In genomic region chr8:126064587-126065145, GRCm38 (mm10) we compare ENCODE assay signal across 21 mouse cellular contexts.
DNase-seq lines count a peak whose midpoint lies in the region; ATAC-seq and TF ChIP-seq lines count a peak whose summit lies in the region.
"Had no signal": no experiment of that assay in that cellular context is flagged by ENCODE, and none has a peak within 500 bp of the region (broad histone marks: within the 10 kb centered on the region; RNA-seq: fewer than 3 reads in every experiment).

No protein-coding gene starts in this region.

- no peak for DNase-seq in hindbrain, embryonic 10.5 days (ENCODE audit: low spot score)
- no peak for DNase-seq in hindbrain, embryonic 11.5 days (ENCODE audit: low spot score)
- DNase-seq in lung, embryonic 14.5 days: peak; percentile 58
- DNase-seq in lung, postnatal 25 days (ENCODE audit: low spot score): no peak
- no peak for DNase-seq in embryo, embryonic 10.5 days (ENCODE audit: low spot score)
- DNase-seq: adrenal gland, adult 2 months; gastrocnemius, adult 2 months; kidney, adult 11 months; kidney, postnatal 36 days; liver, postnatal 0 days; right cerebral cortex, postnatal 25 days; spleen, adult 18-20 months had no signal

- 52% methylated on average over 8 of the region's 8 CpGs for WGBS in hindbrain, embryonic 10.5 days
- WGBS in hindbrain, embryonic 11.5 days: 44% methylated on average over 8 of the region's 8 CpGs
- WGBS in lung, embryonic 14.5 days: 29% methylated on average over 8 of the region's 8 CpGs
- 27% methylated on average over 8 of the region's 8 CpGs for WGBS in hindbrain, embryonic 13.5 days
- 19% methylated on average over 8 of the region's 8 CpGs for WGBS in hindbrain, embryonic 15.5 days

- ATAC-seq in hindbrain, embryonic 11.5 days (ENCODE audit: low FRiP score): no peak
- 0 out of 2 replicates have a peak, but pooled peaks have one; percentile 15 for ATAC-seq in lung, embryonic 14.5 days (ENCODE audit: insufficient read depth)
- ATAC-seq in hindbrain, embryonic 13.5 days (ENCODE audit: low FRiP score): no peak
- ATAC-seq in hindbrain, embryonic 15.5 days (ENCODE audit: low FRiP score, low read depth): no peak
- ATAC-seq: liver, postnatal 0 days; midbrain, embryonic 16.5 days had no signal

- no peak overlapping the region for H3K4me2 ChIP-seq in hindbrain, embryonic 11.5 days (replicated peaks; ENCODE audit: low read depth, low read length)
- H3K4me2 ChIP-seq in lung, embryonic 14.5 days: no peak overlapping the region
- no peak overlapping the region for H3K4me2 ChIP-seq in hindbrain, embryonic 13.5 days
- no peak overlapping the region for H3K4me2 ChIP-seq in hindbrain, embryonic 15.5 days
- H3K4me2 ChIP-seq: embryonic facial prominence, embryonic 12.5 days; limb, embryonic 12.5 days; liver, embryonic 11.5 days had no signal

- peaks cover 5% of the 10 kb centered on the region; the same call in 1 of the 2 replicates for H3K27me3 ChIP-seq in hindbrain, embryonic 10.5 days (ENCODE audit: insufficient read depth, poor library complexity, severe bottlenecking)
- H3K27me3 ChIP-seq in hindbrain, embryonic 11.5 days (ENCODE audit: control insufficient read depth, insufficient read depth, low read length): no peaks in the 10 kb centered on the region
- no peaks in the 10 kb centered on the region for H3K27me3 ChIP-seq in lung, embryonic 14.5 days (ENCODE audit: insufficient read depth, low read length)
- peaks cover 7% of the 10 kb centered on the region; the same call in 1 of the 2 replicates for H3K27me3 ChIP-seq in hindbrain, embryonic 13.5 days
- H3K27me3 ChIP-seq in hindbrain, embryonic 15.5 days: no peaks in the 10 kb centered on the region
- H3K27me3 ChIP-seq: embryonic facial prominence, embryonic 12.5 days; limb, embryonic 12.5 days had no signal

- no peak for TF ChIP-seq CTCF in lung, embryonic 14.5 days (IDR thresholded peaks at IDR 0.05; ENCODE audit: low read depth)

- H3K4me1 ChIP-seq in hindbrain, embryonic 10.5 days (replicated peaks): 0 out of 2 replicates have a peak, but pooled peaks cover 3% of the 10 kb centered on the region
- H3K4me1 ChIP-seq in hindbrain, embryonic 11.5 days (replicated peaks; ENCODE audit: control insufficient read depth, insufficient read depth, low read length): no peaks in the 10 kb centered on the region
- H3K4me1 ChIP-seq in lung, embryonic 14.5 days (ENCODE audit: insufficient read depth): no peaks in the 10 kb centered on the region
- H3K4me1 ChIP-seq in hindbrain, embryonic 13.5 days (replicated peaks): peaks cover 21% of the 10 kb centered on the region
- H3K4me1 ChIP-seq in hindbrain, embryonic 15.5 days (replicated peaks): peaks cover 18% of the 10 kb centered on the region
- H3K4me1 ChIP-seq: embryonic facial prominence, embryonic 12.5 days; heart, embryonic 10.5 days; limb, embryonic 12.5 days had no signal

- no peak overlapping the region for H3K4me3 ChIP-seq in hindbrain, embryonic 10.5 days
- H3K4me3 ChIP-seq in hindbrain, embryonic 11.5 days (ENCODE audit: low read depth, low read length): no peak overlapping the region
- no peak overlapping the region for H3K4me3 ChIP-seq in lung, embryonic 14.5 days (ENCODE audit: low read depth, low read length)
- H3K4me3 ChIP-seq in hindbrain, embryonic 13.5 days: no peak overlapping the region
- H3K4me3 ChIP-seq in hindbrain, embryonic 15.5 days: no peak overlapping the region
- H3K4me3 ChIP-seq: embryonic facial prominence, embryonic 12.5 days; gastrocnemius, adult 2 months; heart, embryonic 10.5 days; limb, embryonic 12.5 days; myocyte had no signal

- H3K9ac ChIP-seq in hindbrain, embryonic 11.5 days (ENCODE audit: low read depth, low read length): no peak overlapping the region
- no peak overlapping the region for H3K9ac ChIP-seq in lung, embryonic 14.5 days
- H3K9ac ChIP-seq in hindbrain, embryonic 13.5 days: no peak overlapping the region
- no peak overlapping the region for H3K9ac ChIP-seq in hindbrain, embryonic 15.5 days
- H3K9ac ChIP-seq: embryonic facial prominence, embryonic 12.5 days; limb, embryonic 12.5 days; liver, postnatal 0 days had no signal

- no peaks in the 10 kb centered on the region for H3K9me3 ChIP-seq in hindbrain, embryonic 10.5 days
- H3K9me3 ChIP-seq in hindbrain, embryonic 11.5 days (ENCODE audit: control insufficient read depth, low read length): no peaks in the 10 kb centered on the region
- no peaks in the 10 kb centered on the region for H3K9me3 ChIP-seq in lung, embryonic 14.5 days (ENCODE audit: low read depth, low read length)
- no peaks in the 10 kb centered on the region for H3K9me3 ChIP-seq in hindbrain, embryonic 13.5 days
- H3K9me3 ChIP-seq in hindbrain, embryonic 15.5 days: no peaks in the 10 kb centered on the region
- H3K9me3 ChIP-seq: embryonic facial prominence, embryonic 12.5 days; heart, embryonic 10.5 days; limb, embryonic 12.5 days had no signal

- 0 out of 2 replicates have a peak overlapping the region, but pooled peaks have one; percentile 16 for H3K27ac ChIP-seq in hindbrain, embryonic 10.5 days
- H3K27ac ChIP-seq in hindbrain, embryonic 11.5 days (ENCODE audit: low read depth, low read length): no peak overlapping the region
- peak overlapping the region; percentile 74 for H3K27ac ChIP-seq in lung, embryonic 14.5 days (ENCODE audit: low read depth)
- H3K27ac ChIP-seq in hindbrain, embryonic 13.5 days: peak overlapping the region; percentile 13; the same call in 1 of the 2 replicates
- 0 out of 2 replicates have a peak overlapping the region, but pooled peaks have one; percentile 46 for H3K27ac ChIP-seq in hindbrain, embryonic 15.5 days (replicated peaks)
- H3K27ac ChIP-seq: embryonic facial prominence, embryonic 12.5 days; gastrocnemius, adult 2 months; heart, embryonic 10.5 days; limb, embryonic 12.5 days; macrophage had no signal

- H3K36me3 ChIP-seq in hindbrain, embryonic 10.5 days: no peaks in the 10 kb centered on the region
- no peaks in the 10 kb centered on the region for H3K36me3 ChIP-seq in hindbrain, embryonic 11.5 days (ENCODE audit: control insufficient read depth, insufficient read depth, low read length)
- H3K36me3 ChIP-seq in lung, embryonic 14.5 days (ENCODE audit: insufficient read depth): no peaks in the 10 kb centered on the region
- H3K36me3 ChIP-seq in hindbrain, embryonic 13.5 days: no peaks in the 10 kb centered on the region
- H3K36me3 ChIP-seq in hindbrain, embryonic 15.5 days: no peaks in the 10 kb centered on the region
- H3K36me3 ChIP-seq: embryonic facial prominence, embryonic 12.5 days; heart, embryonic 10.5 days; limb, embryonic 12.5 days had no signal
